Mouse (Mus musculus) midbrain, embryonic 14.5 days (tissue): ENCODE data around the gene Fam222b. TPM values are rescaled to one million over a fixed set of nuclear protein-coding genes. Genes with fewer than 3 reads are reported as not detected.

Source experiments
- ATAC-seq: fragments of 200-750 bp; cut with Nextera tagmentation; 2 replicates; pipeline ENCODE4 v1.8.0; 2017; ENCODE audit warnings: moderate number of reproducible peaks, moderate library complexity; ENCODE audit not compliant: low FRiP score, low TSS enrichment
- DNase-seq: peaks from one replicate; pipeline ENCODE4 v3.0.0-alpha.2; 2015
- H3K27ac ChIP-seq: fragments of 300-500 bp; sonication (generic); replicated peaks from 2 replicates; pipeline ENCODE4 v1.5.1; 2014; ENCODE audit warnings: mild to moderate bottlenecking, low read depth, low read length, moderate library complexity
- H3K27me3 ChIP-seq: fragments of 300-500 bp; sonication (generic); 2 replicates; pipeline ENCODE4 v1.6.1; 2014; ENCODE audit warnings: low read length, control low read depth, mixed read lengths; ENCODE audit not compliant: control insufficient read depth, insufficient read depth
- H3K36me3 ChIP-seq: fragments of 300-500 bp; sonication (generic); 2 replicates; pipeline ENCODE4 v1.6.1; 2014; ENCODE audit warnings: low read length, control low read depth; ENCODE audit not compliant: control insufficient read depth, insufficient read depth
- H3K4me1 ChIP-seq: fragments of 300-500 bp; sonication (generic); 2 replicates; pipeline ENCODE4 v1.6.1; 2014; ENCODE audit warnings: mild to moderate bottlenecking, antibody characterized with exemption, low read length, control low read depth; ENCODE audit not compliant: control insufficient read depth, insufficient read depth
- H3K4me2 ChIP-seq: fragments of 300-500 bp; sonication (generic); 2 replicates; pipeline ENCODE4 v1.6.1; 2014; ENCODE audit warnings: mild to moderate bottlenecking, low read length, moderate library complexity
- H3K4me3 ChIP-seq: fragments of 300-500 bp; sonication (generic); replicated peaks from 2 replicates; pipeline ENCODE4 v1.5.1; 2014; ENCODE audit warnings: low read depth, low read length
- H3K9ac ChIP-seq: fragments of 300-500 bp; sonication (generic); replicated peaks from 2 replicates; pipeline ENCODE4 v1.6.1; 2014; ENCODE audit warnings: mild to moderate bottlenecking, low read length, moderate library complexity
- H3K9me3 ChIP-seq: fragments of 300-500 bp; sonication (generic); 2 replicates; pipeline ENCODE4 v1.6.1; 2016; ENCODE audit warnings: low read length, control low read depth, mixed read lengths; ENCODE audit not compliant: control insufficient read depth
- WGBS: fragments of 180-500 bp; shearing (Covaris S2); extraction: QIAGEN DNeasy Blood & Tissue Kit; methylation state at CpG from one replicate; pipeline ENCODE4 v1.1.7; 2014; 5-methylcytosine and 5-hydroxymethylcytosine counted together
- polyA plus RNA-seq: library from polyadenylated mRNA; unstranded; fragments of >200 nt; fragmentation: Nextera tagmentation; extraction: Ambion mirVana; gene quantifications from 2 replicates; pipeline ENCODE4 v1.2.1, GENCODE M21; 2014

Gene Fam222b
- polyA plus RNA-seq, 1 experiment from 2014 or later = 30.4 TPM

- Histone ChIP-seq H3K36me3 (peaks cover 12% of the 10 kb centered on the region), H3K9ac (peak overlapping the region; percentile 100; the same call in 1 of the 2 replicates), H3K4me3 (peak overlapping the region; percentile 100), H3K4me2 (peak overlapping the region; percentile 86), H3K4me1 (peaks cover 26% of the 10 kb centered on the region), H3K27ac (no peak overlapping the region; the same call in 1 of the 2 replicates), H3K9me3 (no peaks in the 10 kb centered on the region), H3K27me3 (no peaks in the 10 kb centered on the region)
- 56% methylated on average over 4 of the region's 4 CpGs for WGBS
- ATAC-seq (no peak), DNase-seq (no peak)
Measured at GRCm38 (mm10) chr11:78166161-78166560, 71.7 kb downstream of the Fam222b start.

GRCm38 (mm10) chr11:78166640-78167039 is 72.2 kb downstream of the Fam222b start:
- Histone ChIP-seq H3K27ac (no peak overlapping the region), H3K27me3 (no peaks in the 10 kb centered on the region), H3K36me3 (peaks cover 7% of the 10 kb centered on the region), H3K4me2 (no peak overlapping the region), H3K4me1 (peaks cover 26% of the 10 kb centered on the region), H3K9me3 (no peaks in the 10 kb centered on the region), H3K4me3 (no peak overlapping the region), H3K9ac (no peak overlapping the region)
- 70% methylated on average over 6 of the region's 6 CpGs for WGBS
- no peak for DNase-seq
- no peak for ATAC-seq

- no peak overlapping the region for H3K9ac ChIP-seq
- H3K36me3 ChIP-seq = no peaks in the 10 kb centered on the region
- no peak for DNase-seq
- H3K4me3 ChIP-seq = no peak overlapping the region
- 89% methylated on average over 14 of the region's 14 CpGs for WGBS
- no peak overlapping the region for H3K4me2 ChIP-seq
- peaks cover 20% of the 10 kb centered on the region for H3K4me1 ChIP-seq
- H3K27me3 ChIP-seq = no peaks in the 10 kb centered on the region
- H3K9me3 ChIP-seq = no peaks in the 10 kb centered on the region
- no peak overlapping the region for H3K27ac ChIP-seq
- ATAC-seq = no peak
Measured at GRCm38 (mm10) chr11:78167257-78167959, 72.9 kb downstream of the Fam222b start.

GRCm38 (mm10) chr11:78168541-78169468 is 74.3 kb downstream of the Fam222b start:
- H3K27ac ChIP-seq = no peak overlapping the region
- no peak for DNase-seq
- H3K4me1 ChIP-seq = peaks cover 7% of the 10 kb centered on the region; the same call in 1 of the 2 replicates
- ATAC-seq = no peak
- H3K9me3 ChIP-seq = no peaks in the 10 kb centered on the region
- WGBS = 63% methylated on average over 19 of the region's 19 CpGs
- H3K9ac ChIP-seq = no peak overlapping the region
- no peak overlapping the region for H3K4me3 ChIP-seq
- H3K36me3 ChIP-seq = no peaks in the 10 kb centered on the region
- H3K4me2 ChIP-seq = no peak overlapping the region
- H3K27me3 ChIP-seq = no peaks in the 10 kb centered on the region

- Histone ChIP-seq H3K27me3 (no peaks in the 10 kb centered on the region), H3K4me1 (peaks cover 7% of the 10 kb centered on the region; the same call in 1 of the 2 replicates), H3K27ac (no peak overlapping the region), H3K4me3 (no peak overlapping the region), H3K36me3 (no peaks in the 10 kb centered on the region), H3K9ac (no peak overlapping the region), H3K9me3 (no peaks in the 10 kb centered on the region), H3K4me2 (no peak overlapping the region)
- ATAC-seq (no peak), DNase-seq (no peak)
- 90% methylated on average over 15 of the region's 15 CpGs for WGBS
Measured at GRCm38 (mm10) chr11:78170306-78170705, 75.8 kb downstream of the Fam222b start.

GRCm38 (mm10) chr11:78171328-78171727 is 76.9 kb downstream of the Fam222b start:
- Histone ChIP-seq H3K36me3 (no peaks in the 10 kb centered on the region), H3K9me3 (no peaks in the 10 kb centered on the region), H3K9ac (no peak overlapping the region), H3K27ac (no peak overlapping the region), H3K27me3 (no peaks in the 10 kb centered on the region), H3K4me2 (no peak overlapping the region), H3K4me3 (no peak overlapping the region), H3K4me1 (no peaks in the 10 kb centered on the region)
- no peak for DNase-seq
- WGBS = 67% methylated on average over 4 of the region's 4 CpGs
- no peak for ATAC-seq

- H3K36me3 ChIP-seq = no peaks in the 10 kb centered on the region
- DNase-seq (no peak), ATAC-seq (no peak)
- no peak overlapping the region for H3K9ac ChIP-seq
- H3K4me3 ChIP-seq = no peak overlapping the region
- no peaks in the 10 kb centered on the region for H3K27me3 ChIP-seq
- H3K4me2 ChIP-seq = no peak overlapping the region
- H3K27ac ChIP-seq = no peak overlapping the region
- H3K9me3 ChIP-seq = no peaks in the 10 kb centered on the region
- WGBS = 77% methylated on average over 16 of the region's 16 CpGs
- H3K4me1 ChIP-seq = peaks cover 8% of the 10 kb centered on the region
Measured at GRCm38 (mm10) chr11:78172034-78172747, 77.7 kb downstream of the Fam222b start.

- no peak for ATAC-seq
- Histone ChIP-seq H3K27ac (no peak overlapping the region), H3K4me3 (no peak overlapping the region), H3K4me2 (no peak overlapping the region), H3K27me3 (no peaks in the 10 kb centered on the region), H3K4me1 (peaks cover 11% of the 10 kb centered on the region), H3K9me3 (no peaks in the 10 kb centered on the region), H3K36me3 (no peaks in the 10 kb centered on the region), H3K9ac (no peak overlapping the region)
- no peak for DNase-seq
- WGBS = 91% methylated on average over 19 of the region's 19 CpGs
Measured at GRCm38 (mm10) chr11:78172748-78173383, 78.4 kb downstream of the Fam222b start.
